Mouse (Mus musculus): Measurements from ENCODE around the gene Ift80. TPM values are rescaled to one million over a fixed set of nuclear protein-coding genes. Genes with fewer than 3 reads are reported as not detected.

Gene Ift80
- 7.2 and 8.6 TPM in 2 replicates for polyA plus RNA-seq (2015; fragmentation: Nextera tagmentation; extraction: Ambion mirVana)

DNA sequence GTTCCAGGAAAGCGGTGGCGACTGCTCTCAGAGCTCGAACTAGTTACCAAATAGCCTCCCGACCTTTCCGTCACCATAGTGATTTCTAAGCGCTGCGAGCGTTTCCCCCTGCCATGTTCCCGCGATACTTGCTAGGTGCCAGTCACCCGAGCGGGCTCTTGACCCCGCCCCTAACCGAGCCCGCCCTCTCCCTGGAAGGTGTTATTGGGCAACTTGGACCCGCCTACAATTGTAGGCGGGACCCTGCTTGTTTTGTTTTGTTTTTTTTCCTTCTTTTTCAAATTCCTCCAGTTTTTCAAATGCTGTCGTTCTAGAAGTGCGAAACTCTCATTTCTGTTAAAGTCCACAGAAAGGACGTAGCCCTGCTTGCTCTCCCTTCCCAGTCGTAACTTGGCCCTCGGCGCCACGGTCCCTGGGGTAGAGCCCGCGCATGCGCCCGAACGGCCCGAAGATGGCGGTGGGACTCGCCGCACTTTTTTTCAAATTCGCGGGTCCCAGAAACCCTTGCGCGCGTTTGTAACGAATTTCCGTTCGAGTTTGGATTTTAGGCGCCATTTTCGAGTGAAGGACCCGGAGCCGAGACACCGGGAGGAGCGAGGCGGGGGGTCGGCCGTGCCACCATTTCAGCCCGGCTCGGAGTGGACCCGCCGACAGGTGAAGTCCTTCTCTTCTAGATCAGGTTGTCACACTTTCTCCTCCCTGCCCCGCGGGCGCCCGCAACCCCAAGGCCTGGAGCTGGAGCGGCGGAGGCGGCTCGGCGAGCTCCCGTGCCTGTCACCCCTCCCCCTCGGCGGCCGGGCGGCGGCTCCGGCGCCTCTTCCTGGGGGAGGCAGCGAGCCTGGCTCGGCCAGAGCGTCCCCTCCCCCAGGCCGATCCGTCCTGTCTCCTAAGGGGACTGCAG is at the start of gene Ift80, which contains the start of gene Smc4:
Gene Ift80 (minus strand): TSS at position 134 of the 901 bp plus-strand sequence.
Gene Smc4 (plus strand): TSS at position 302 of the 901 bp plus-strand sequence.
- H3K27me3 ChIP-seq (ENCODE audit: control insufficient read depth, insufficient read depth, low read depth, low read length): no peaks in the 10 kb centered on the region
- peak; percentile 96 for ATAC-seq
- peak within 1 kb of the TSS; percentile 97 for H3K4me3 ChIP-seq (ENCODE audit: low read depth, low read length)
- no peaks in the 10 kb centered on the region for H3K36me3 ChIP-seq (ENCODE audit: control insufficient read depth, insufficient read depth, low read length)
- H3K4me1 ChIP-seq (ENCODE audit: control insufficient read depth, insufficient read depth, low read length): peaks cover 9% of the 10 kb centered on the region; the same call in 1 of the 2 replicates
- peak within 1 kb of the TSS; percentile 99 for H3K4me2 ChIP-seq (ENCODE audit: low read length)
- WGBS: under 1% methylated on average over 75 of the region's 76 CpGs
- H3K27ac ChIP-seq (ENCODE audit: low read length): peak within 1 kb of the TSS; percentile 85
- H3K9me3 ChIP-seq (replicated peaks; ENCODE audit: control insufficient read depth, low read length, poor library complexity, severe bottlenecking): no peaks in the 10 kb centered on the region
- peak within 1 kb of the TSS; percentile 73 for H3K9ac ChIP-seq (ENCODE audit: low read depth, low read length)

GRCm38 (mm10) chr3:69051894-69052293 is 47.5 kb upstream of the Ift80 start:
- H3K4me3 ChIP-seq (ENCODE audit: low read depth, low read length): no peak overlapping the region
- no peaks in the 10 kb centered on the region for H3K27me3 ChIP-seq (ENCODE audit: control insufficient read depth, insufficient read depth, low read depth, low read length)
- no peaks in the 10 kb centered on the region for H3K9me3 ChIP-seq (replicated peaks; ENCODE audit: control insufficient read depth, low read length, poor library complexity, severe bottlenecking)
- no peak overlapping the region for H3K4me2 ChIP-seq (ENCODE audit: low read length)
- WGBS: 89% methylated on average over 11 of the region's 11 CpGs
- no peaks in the 10 kb centered on the region for H3K36me3 ChIP-seq (ENCODE audit: control insufficient read depth, insufficient read depth, low read length)
- H3K4me1 ChIP-seq (ENCODE audit: control insufficient read depth, insufficient read depth, low read length): no peaks in the 10 kb centered on the region
- H3K27ac ChIP-seq (ENCODE audit: low read length): no peak overlapping the region
- no peak overlapping the region for H3K9ac ChIP-seq (ENCODE audit: low read depth, low read length)
- no peak for ATAC-seq

DNA sequence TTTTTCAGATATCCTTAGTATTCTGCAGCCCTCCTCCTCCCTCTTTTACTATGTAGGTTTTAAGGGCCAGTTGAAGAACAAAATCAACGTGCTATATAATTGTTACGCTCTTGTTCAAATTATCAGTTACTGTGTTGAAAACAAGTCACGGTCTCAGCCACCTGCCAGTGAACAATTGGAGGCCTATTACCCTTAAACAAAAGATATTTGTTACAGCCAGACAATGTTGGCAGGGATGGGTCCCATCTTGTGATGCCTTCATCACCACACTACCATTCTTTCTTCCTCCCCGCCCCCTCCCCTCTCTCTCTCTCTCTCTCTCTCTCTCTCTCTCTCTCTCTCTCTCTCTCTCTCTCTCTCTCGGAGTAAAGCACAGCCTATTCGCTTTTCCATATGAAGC is 44.6 kb upstream of the Ift80 start:
- WGBS: 73% methylated on average over 6 of the region's 6 CpGs
- Histone ChIP-seq H3K4me1 (ENCODE audit: control insufficient read depth, insufficient read depth, low read length) (peaks cover 7% of the 10 kb centered on the region), H3K36me3 (ENCODE audit: control insufficient read depth, insufficient read depth, low read length) (no peaks in the 10 kb centered on the region)

GRCm38 (mm10) chr3:69047684-69048083 is 43.3 kb upstream of the Ift80 start:
- peaks cover 15% of the 10 kb centered on the region for H3K4me1 ChIP-seq (ENCODE audit: control insufficient read depth, insufficient read depth, low read length)
- 83% methylated on average over 4 of the region's 4 CpGs for WGBS
- ATAC-seq: no peak
- no peak overlapping the region for H3K27ac ChIP-seq (ENCODE audit: low read length)
- H3K36me3 ChIP-seq (ENCODE audit: control insufficient read depth, insufficient read depth, low read length): no peaks in the 10 kb centered on the region
- H3K4me3 ChIP-seq (ENCODE audit: low read depth, low read length): no peak overlapping the region
- no peak overlapping the region for H3K4me2 ChIP-seq (ENCODE audit: low read length)
- no peaks in the 10 kb centered on the region for H3K27me3 ChIP-seq (ENCODE audit: control insufficient read depth, insufficient read depth, low read depth, low read length)
- no peak overlapping the region for H3K9ac ChIP-seq (ENCODE audit: low read depth, low read length)
- H3K9me3 ChIP-seq (replicated peaks; ENCODE audit: control insufficient read depth, low read length, poor library complexity, severe bottlenecking): no peaks in the 10 kb centered on the region

More for the DNA sequence above, 44.6 kb upstream of the Ift80 start:
- no peak for ATAC-seq
- no peak overlapping the region for H3K9ac ChIP-seq (ENCODE audit: low read depth, low read length)
- no peak overlapping the region for H3K4me2 ChIP-seq (ENCODE audit: low read length)
- H3K4me3 ChIP-seq (ENCODE audit: low read depth, low read length): no peak overlapping the region
- no peaks in the 10 kb centered on the region for H3K27me3 ChIP-seq (ENCODE audit: control insufficient read depth, insufficient read depth, low read depth, low read length)
- H3K27ac ChIP-seq (ENCODE audit: low read length): no peak overlapping the region
- H3K9me3 ChIP-seq (replicated peaks; ENCODE audit: control insufficient read depth, low read length, poor library complexity, severe bottlenecking): no peaks in the 10 kb centered on the region

DNA sequence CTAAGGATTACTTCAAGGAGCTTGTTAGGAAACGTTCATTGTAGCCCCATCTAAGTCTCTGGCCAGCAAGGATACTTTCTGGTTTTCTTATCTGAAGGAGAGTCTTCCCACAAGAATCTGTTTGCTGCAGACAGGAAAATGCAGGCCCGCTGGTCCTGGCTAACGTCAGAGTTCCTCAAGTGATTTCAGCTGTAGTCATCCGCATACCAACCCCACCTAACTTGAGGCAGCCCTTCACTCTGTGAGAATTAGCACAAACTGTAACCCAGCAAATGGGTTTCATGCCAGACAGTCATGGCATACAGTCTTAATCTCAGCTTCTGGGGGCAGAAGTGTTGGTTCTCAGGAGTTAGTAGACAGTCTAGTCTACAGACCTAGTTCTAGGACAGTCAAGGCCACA is 42.1 kb upstream of the Ift80 start:
- no peaks in the 10 kb centered on the region for H3K9me3 ChIP-seq (replicated peaks; ENCODE audit: control insufficient read depth, low read length, poor library complexity, severe bottlenecking)
- 74% methylated on average over 4 of the region's 4 CpGs for WGBS

GRCm38 (mm10) chr3:69045750-69046149 is 41.4 kb upstream of the Ift80 start:
- Histone ChIP-seq H3K27ac (ENCODE audit: low read length) (no peak overlapping the region), H3K4me2 (ENCODE audit: low read length) (peak overlapping the region; percentile 67), H3K9ac (ENCODE audit: low read depth, low read length) (0 out of 2 replicates have a peak overlapping the region, but pooled peaks have one; percentile 84)

More for the DNA sequence above, 42.1 kb upstream of the Ift80 start:
- Histone ChIP-seq H3K9ac (ENCODE audit: low read depth, low read length) (no peak overlapping the region), H3K4me1 (ENCODE audit: control insufficient read depth, insufficient read depth, low read length) (peaks cover 19% of the 10 kb centered on the region), H3K27me3 (ENCODE audit: control insufficient read depth, insufficient read depth, low read depth, low read length) (no peaks in the 10 kb centered on the region), H3K4me3 (ENCODE audit: low read depth, low read length) (no peak overlapping the region), H3K27ac (ENCODE audit: low read length) (no peak overlapping the region), H3K36me3 (ENCODE audit: control insufficient read depth, insufficient read depth, low read length) (no peaks in the 10 kb centered on the region), H3K4me2 (ENCODE audit: low read length) (no peak overlapping the region)
- no peak for ATAC-seq

DNA sequence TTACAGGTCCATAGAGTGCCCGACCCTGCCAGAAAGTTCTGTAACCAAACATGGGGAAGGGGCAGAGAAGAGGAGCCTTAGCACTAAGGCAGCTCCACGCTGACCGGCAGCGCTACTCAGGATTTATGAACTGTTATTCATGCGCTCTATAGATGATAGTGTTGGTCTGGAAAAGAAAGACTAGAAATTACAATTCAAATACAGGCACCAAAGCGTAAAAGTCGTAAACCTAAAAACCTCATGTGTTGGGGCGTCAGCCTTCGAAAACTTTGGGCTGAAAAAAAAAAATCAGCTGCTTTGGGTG is 41.0 kb upstream of the Ift80 start:
- Histone ChIP-seq H3K4me3 (ENCODE audit: low read depth, low read length) (peak overlapping the region; percentile 84), H3K27ac (ENCODE audit: low read length) (peak overlapping the region; percentile 89), H3K27me3 (ENCODE audit: control insufficient read depth, insufficient read depth, low read depth, low read length) (no peaks in the 10 kb centered on the region), H3K9me3 (replicated peaks; ENCODE audit: control insufficient read depth, low read length, poor library complexity, severe bottlenecking) (no peaks in the 10 kb centered on the region), H3K4me2 (ENCODE audit: low read length) (peak overlapping the region; percentile 67), H3K4me1 (ENCODE audit: control insufficient read depth, insufficient read depth, low read length) (peaks cover 27% of the 10 kb centered on the region), H3K36me3 (ENCODE audit: control insufficient read depth, insufficient read depth, low read length) (no peaks in the 10 kb centered on the region), H3K9ac (ENCODE audit: low read depth, low read length) (peak overlapping the region; percentile 84)
- ATAC-seq: peak; percentile 50
- 6% methylated on average over 9 of the region's 9 CpGs for WGBS

More at GRCm38 (mm10) chr3:69045750-69046149, 41.4 kb upstream of the Ift80 start:
- Histone ChIP-seq H3K36me3 (ENCODE audit: control insufficient read depth, insufficient read depth, low read length) (no peaks in the 10 kb centered on the region), H3K27me3 (ENCODE audit: control insufficient read depth, insufficient read depth, low read depth, low read length) (no peaks in the 10 kb centered on the region), H3K9me3 (replicated peaks; ENCODE audit: control insufficient read depth, low read length, poor library complexity, severe bottlenecking) (no peaks in the 10 kb centered on the region), H3K4me3 (ENCODE audit: low read depth, low read length) (peak overlapping the region; percentile 84), H3K4me1 (ENCODE audit: control insufficient read depth, insufficient read depth, low read length) (peaks cover 25% of the 10 kb centered on the region)
- 24% methylated on average over 13 of the region's 13 CpGs for WGBS
- ATAC-seq: no peak

DNA sequence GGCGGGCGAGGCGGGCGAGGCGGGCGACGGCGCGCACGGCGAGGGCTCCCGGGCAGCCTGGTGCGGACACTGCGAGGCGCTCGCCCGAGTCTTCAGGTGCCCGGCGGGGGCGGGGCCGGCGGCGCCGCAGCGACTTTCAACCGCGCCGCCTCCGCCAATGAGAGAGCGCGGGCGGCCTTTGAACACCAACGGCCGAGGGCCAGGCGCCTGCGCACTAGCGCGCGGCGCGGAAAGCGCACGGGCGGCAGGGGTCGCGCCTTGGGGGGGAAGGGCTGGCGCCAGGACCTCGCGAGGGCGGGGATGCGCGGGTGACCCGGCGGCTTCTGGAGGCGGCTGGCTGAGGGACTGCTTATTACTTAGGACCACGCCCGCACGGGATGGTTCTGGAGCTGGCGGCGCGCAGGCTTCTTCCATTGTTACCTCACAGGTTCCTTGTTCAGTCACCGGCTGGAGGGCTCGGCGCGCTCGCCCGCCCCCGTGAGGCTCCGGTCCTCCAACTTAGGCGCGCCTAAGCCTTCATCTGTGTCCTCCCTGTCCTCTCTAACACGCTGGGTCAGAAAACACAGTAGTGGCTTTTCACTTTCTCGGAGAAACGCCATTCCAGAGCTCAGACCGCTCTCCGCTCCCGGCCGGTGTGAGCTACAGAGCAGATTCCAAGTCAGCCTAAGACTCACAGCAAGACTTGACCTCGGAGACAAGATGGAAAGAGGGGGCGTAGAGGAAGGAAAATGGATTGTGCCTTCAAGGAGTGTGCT is 40.5 kb upstream of the Ift80 start, which contains the start of gene Trim59:
Gene Trim59 (minus strand): TSS at position 111 of the 755 bp plus-strand sequence.
- Histone ChIP-seq H3K4me3 (ENCODE audit: low read depth, low read length) (peak within 1 kb of the TSS; percentile 84), H3K27ac (ENCODE audit: low read length) (peak within 1 kb of the TSS; percentile 89), H3K4me1 (ENCODE audit: control insufficient read depth, insufficient read depth, low read length) (peaks cover 27% of the 10 kb centered on the region), H3K9me3 (replicated peaks; ENCODE audit: control insufficient read depth, low read length, poor library complexity, severe bottlenecking) (no peaks in the 10 kb centered on the region), H3K36me3 (ENCODE audit: control insufficient read depth, insufficient read depth, low read length) (no peaks in the 10 kb centered on the region), H3K9ac (ENCODE audit: low read depth, low read length) (peak within 1 kb of the TSS; percentile 84), H3K27me3 (ENCODE audit: control insufficient read depth, insufficient read depth, low read depth, low read length) (no peaks in the 10 kb centered on the region), H3K4me2 (ENCODE audit: low read length) (peak within 1 kb of the TSS; percentile 78)
- WGBS: under 1% methylated on average over 72 of the region's 80 CpGs
- ATAC-seq: peak; percentile 98
